Mouse (Mus musculus) WW6 (cell line): ENCODE data around the gene Cmtm8.

ENCODE experiments used
- DNase-seq: peaks from one replicate; pipeline ENCODE4 v3.0.0-alpha.2; 2013; ENCODE audit warnings: low read depth, low spot score

Cmtm8 gene

DNA sequence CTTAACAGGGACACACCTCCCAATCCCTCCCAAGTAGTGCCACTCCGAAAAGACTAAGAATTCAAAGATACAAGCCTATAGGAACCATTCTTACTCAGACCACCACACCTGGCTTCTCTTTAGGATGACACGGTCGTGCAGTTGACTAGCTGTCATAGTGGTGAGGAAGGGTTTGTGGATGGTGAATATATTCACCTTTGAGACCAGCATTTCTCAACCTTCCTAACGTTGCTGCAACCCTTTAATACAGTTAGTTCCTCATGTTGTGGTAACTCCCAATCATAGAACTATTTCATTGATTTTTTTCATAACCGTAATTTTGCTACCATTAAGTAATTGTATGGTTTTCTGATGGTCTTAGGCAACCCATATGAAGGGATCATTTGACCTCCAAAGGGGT is 56.8 kb downstream of the Cmtm8 start:
- no peak for DNase-seq

DNA sequence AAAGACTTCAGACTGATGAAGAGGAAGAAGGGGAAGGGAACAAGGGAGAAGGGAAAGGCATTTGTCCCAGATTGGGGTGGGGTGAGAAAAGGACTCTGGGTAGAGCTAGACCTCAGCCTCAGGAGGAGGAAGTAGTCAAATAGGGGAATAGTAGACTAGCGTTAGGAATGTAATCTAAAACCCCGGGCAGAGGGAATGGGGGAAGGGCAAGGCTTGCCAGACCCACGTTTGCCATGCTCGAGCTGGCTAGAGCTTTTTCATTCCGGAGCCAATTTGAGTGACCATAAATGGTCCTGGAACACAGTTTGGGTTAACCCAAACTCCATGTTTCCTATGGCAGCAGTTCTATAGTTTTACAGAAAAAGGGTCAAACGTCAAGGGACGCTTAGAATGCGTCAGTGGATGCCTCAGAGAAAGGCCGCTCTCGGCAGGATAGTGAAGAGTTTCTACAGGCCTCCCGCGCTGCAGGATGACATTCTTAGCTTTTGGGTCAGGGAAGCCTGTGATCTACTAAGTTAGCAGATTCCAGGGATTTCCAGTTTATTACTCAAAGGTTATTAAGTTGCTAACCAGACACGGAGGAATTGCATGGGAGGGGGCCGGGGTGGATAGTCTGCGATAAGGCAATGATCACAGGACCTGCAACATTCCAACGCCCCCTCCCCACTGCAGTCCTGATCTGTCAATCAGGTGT is 58.4 kb downstream of the Cmtm8 start:
- DNase-seq: no peak

DNA sequence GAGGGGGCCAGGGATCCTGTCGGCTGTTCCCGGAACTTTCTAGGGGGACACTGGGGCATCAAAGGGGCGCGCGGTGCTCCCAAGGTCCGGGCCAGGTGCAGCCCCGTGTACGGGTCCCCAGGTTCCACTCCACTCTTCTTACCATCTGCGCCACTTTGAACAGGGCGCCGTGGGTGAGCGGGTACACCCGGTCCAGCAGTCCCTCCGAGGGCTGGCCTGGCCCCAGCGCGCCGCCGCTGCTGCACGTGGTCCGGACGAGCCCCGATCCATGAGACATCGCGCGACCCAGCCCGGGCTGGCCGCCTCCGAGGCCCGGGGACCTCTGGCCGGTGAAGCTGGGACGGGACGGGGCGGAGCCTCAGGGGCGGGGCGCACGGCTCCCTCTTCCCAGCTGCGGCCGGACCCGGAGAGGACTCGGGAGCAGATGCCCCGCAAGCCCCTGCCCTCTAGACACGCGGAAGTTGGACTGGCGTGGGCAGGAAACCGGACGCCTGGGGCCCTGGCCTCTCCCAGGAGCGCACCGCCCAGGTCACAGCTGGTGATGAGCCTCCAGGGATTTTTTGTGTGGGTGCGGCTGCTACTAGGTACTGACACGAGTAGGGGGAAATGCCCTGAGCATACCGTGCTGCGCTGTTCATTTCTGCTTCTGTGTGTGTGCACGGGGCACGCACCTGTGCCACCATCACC is 62.3 kb downstream of the Cmtm8 start, which contains the start of gene Cmtm7:
TSS of gene Cmtm7 (minus strand) at position 331 of the 687 bp plus-strand sequence.
- DNase-seq: peak; percentile 31

DNA sequence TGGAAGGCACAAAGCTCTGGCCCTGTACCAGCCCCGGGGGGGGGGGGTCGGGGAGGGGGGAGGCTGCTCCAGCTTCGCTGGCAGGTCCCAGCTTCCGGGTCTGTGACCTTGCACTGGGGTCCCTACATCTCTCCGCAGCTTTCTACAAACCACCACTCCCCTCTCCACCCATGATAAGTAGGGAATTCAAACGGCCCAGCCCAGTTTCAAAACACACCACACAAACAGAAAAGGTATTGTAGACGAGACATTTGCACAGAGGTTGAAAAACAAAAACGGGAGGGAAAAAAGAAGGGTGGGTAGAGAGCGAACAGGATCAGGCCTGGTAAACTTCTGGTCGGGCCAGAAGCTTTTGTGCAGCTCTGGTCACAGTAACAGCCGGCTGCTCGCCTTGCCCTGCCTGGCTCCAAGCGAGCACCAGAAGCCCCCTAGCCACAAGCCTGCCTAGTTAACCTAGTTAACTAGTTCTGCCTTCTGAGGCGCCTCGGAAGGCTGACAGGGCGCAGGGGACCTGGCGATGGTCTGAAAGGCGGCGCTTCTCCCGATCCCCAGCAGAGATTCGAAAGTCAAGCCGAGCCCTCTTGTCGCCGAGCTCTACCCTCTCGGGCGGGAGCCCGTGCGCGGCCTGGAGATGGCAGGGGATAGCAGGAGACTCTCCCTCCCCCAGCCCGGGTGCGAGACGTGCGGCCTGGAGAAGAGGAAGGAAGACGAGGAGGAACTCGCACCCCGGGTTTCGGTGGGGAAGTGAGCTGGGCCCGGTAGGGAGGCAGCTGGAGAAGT is 63.0 kb downstream of the Cmtm8 start:
- peak; percentile 26 for DNase-seq

DNA sequence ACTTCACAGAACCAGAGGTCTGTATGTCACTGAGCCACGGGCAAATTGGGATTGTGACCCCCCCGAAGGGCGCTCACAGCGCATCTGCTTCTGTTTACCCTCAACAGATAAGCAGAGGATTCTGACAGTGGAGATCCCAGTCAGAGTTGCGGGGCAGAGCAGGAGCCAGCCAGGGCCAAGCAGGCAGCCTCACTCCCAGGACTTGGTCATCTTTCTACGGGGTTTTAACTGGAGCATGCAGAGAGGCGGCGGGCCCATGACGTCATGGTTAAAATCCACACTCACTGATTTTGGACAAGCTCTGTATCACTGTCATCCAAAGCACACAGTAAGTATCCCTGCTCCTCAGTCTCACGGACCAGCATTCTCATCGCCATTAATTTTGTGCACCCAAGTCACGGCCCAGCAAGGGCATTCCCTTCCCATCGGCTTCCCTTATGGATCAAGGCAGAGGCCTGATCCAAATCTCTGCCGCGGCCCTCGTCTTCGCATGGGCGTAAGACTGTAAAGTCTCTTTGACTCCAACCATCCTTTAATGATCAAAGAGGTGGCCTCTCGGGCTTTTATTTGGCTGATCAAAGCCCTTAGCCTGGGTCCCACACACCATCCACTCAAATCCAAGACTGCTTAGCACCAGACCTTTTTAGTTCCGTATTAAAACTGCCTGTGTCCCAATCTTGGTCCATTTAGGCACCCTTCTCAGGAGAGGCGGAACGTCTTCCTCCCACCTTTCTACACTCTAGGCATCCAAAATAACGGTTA is 63.8 kb downstream of the Cmtm8 start:
- DNase-seq: no peak

DNA sequence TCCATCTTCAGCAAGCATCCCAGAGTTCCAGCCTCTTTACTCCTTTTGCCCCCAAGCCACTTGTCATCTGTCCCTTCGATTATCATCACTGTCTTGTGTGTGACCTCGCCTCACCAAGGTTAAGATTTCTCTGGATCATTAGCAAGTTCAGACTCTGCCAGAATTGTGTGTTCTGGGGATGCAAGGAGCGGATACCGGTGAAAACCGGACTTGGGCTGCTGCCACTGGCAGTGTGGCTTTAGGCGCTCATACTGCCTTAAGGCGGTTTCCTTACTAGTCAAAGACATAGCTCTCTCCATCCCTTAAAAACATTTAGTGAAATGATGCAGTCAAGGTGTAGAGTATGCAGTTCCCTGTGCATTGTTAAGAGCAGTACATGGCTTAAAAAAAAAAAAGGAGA is 65.1 kb downstream of the Cmtm8 start:
- DNase-seq: no peak

DNA sequence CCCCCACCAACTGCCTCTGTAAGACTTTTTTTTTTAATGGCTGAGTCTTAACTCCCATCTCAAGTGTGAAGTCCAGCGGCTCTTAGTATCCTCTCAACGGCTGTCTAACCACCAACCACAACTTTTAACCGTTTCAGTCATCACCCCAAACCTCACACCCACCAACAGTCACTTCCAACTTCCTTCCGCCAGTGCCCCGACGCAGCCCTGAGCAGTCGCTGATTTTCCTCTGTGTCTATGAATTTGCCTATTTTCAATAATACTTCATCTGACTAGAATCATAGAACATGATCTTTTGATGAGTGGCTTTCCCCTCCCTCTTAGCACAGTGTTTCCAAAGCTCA is 65.9 kb downstream of the Cmtm8 start:
- no peak for DNase-seq

DNA sequence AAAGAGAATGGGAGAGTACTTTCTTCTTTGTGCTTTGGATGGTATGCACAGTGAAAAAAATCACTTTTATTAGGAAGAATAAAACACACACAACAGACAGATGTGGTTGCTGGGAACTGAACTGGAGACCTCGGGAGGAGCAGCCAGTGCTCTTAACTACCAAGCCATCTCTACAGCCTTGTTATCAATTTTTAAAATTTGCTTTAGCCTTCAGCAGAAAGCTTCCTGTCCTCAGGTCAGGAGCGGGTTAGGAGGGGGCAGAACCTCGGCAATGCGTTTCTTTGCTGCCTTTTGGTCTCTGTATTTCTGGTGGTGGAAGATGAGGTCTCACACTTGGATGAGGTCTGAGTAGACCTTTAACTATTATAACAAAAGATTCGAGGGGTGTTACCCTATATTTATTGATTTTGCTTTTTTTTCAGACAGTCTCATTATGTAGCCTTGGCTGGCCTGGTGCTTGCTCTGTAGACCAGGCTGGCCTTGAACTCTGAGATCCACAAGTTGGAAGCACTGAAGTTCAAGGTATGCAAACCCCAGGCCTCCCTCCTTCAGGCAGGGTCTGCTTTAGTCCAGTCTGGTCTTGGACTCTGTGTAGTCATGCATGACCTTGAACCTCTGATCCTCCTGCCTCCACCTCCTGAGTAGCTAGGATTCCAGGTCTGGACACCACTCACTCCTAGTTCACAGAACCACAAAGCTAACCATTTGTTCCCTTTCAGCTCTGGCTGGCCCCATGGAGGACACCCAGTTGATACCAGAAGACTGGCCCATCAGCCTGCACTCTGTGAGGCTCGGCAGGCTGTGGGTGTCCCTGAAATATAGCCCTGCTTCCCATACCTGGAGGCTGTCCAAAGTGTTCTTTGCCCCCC is 66.5 kb downstream of the Cmtm8 start:
- no peak for DNase-seq

DNA sequence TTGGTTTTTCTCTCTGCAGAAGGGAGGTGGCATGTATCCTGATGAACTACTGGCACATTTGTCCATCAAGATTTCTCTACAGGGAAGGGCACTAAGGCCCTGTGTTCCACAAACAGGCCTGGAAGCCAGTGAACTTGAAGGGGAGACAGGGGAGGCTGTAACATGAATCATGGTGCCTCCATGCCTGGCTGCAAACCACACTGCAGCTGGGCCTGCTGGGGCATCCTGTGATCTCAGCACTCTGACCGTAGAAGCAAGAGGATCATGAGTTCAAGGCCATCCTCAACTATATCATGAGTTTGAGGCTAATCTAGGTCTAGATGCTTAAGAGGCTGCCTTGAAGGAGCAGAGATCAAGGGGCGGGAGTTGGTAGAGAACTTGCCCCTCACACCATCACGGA is 67.6 kb downstream of the Cmtm8 start:
- DNase-seq: no peak

DNA sequence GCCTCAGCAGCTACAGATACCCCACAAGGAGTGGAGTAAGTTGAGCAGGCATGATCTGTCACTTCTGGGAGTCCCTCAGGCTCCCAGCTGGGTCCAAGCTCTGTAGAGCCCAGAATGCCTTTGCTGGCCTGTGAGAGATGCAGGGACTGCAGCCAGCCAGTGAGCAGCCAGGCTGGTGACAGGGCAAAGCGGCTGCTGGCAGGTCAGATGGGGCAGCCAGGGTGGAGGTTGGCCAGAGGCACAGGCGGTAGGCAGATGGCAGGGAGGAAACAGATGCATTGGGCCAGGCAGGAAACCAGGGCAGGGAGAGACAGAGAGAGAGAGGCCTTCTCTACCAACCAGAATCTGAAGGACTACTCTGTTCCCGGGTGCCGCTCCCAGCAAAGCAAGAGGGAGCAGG is 68.7 kb downstream of the Cmtm8 start:
- DNase-seq: no peak

DNA sequence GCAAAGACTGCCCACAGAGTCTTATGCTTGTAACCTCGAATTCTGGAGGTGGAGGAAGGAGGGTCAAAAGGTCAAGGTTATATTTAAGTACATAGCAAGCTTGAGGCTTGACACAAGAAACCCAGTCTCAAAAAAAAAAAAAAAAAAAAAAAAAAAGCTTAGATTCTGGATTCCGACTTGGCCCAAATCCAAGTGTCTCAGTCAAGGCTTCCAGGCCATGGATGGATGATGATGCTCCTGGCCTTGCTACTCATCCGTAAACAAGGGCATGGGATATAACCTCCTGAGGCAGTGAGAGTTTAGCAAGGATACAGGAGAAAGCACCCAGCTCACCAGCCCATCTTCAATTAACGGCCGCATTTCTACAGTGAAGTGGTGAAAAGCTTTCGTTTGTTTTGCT is 69.3 kb downstream of the Cmtm8 start:
- DNase-seq: no peak

DNA sequence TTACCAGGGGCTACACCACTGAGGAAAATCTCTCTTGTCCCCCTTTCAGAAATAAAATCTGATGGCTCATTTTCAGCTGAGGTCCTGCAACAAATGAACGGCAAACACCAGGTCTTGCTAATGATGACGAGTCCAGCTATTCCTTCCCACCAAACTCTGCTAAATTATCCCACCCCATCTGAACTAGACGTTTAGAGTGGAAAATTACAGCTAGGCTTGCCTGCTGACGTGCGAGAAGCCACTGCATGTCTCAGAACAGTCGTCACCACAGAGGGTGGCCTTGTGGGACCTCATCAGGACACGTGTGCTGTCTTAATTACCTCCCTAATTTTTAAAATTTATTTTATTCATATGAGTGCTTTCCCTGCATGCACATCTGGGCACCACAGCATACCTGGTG is 72.4 kb downstream of the Cmtm8 start:
- DNase-seq: no peak

DNA sequence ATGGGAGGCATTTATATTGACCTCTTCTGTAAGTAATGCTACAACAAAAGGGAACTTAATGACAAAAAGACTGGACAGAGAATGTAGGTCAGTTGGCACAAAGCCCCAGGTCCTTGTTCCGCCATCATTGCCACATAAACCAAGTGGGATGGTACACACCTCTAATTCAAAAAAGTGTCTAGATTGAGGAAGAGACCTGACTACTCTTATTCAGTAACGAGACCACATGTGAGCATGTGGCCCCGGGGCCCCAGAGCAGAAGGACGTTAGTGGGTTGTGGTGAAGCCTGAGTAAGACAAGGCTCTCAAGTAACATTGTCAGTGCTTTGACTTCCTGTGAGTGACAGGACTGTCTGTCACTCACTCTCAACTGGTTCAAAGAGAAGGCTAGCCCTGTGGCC is 73.7 kb downstream of the Cmtm8 start:
- no peak for DNase-seq

DNA sequence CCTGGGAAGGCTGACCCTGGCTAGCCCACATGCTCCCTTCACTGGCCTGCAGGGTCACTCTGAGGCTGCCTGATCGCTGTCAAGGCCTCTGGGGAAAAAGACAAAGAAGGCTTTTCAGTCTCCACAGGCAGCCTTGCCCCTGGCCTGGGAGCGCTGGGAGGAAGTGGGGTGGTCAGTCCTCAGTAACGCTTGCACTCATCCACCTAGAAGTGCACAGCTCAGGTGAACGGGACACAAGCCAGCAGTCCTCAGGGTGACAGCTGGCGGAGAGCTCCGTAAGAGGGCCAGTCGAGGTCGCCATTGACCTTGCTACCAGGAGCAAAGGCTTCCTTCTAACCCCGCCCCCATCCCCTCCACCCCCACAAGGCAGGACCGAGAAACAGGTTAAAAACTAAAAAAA is 75.9 kb downstream of the Cmtm8 start:
- DNase-seq: no peak

DNA sequence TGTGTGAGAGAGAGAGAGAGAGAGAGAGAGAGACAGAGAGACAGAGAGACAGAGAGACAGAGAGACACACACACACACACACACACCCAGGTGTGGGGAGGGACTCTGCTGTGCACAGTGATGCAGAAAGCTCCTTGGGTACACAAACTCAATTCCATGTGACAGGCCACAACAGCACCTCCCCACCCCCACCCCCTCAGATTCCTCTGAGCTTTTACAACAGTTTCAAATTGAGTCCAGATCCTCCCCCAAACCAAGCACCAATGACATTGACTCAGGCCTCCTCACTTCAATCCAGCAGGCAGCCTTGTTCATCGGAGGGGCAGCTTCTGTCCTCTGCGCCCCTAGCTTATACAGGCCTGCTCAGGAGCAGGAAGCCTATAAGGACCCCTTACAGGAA is 76.4 kb downstream of the Cmtm8 start:
- DNase-seq: no peak

DNA sequence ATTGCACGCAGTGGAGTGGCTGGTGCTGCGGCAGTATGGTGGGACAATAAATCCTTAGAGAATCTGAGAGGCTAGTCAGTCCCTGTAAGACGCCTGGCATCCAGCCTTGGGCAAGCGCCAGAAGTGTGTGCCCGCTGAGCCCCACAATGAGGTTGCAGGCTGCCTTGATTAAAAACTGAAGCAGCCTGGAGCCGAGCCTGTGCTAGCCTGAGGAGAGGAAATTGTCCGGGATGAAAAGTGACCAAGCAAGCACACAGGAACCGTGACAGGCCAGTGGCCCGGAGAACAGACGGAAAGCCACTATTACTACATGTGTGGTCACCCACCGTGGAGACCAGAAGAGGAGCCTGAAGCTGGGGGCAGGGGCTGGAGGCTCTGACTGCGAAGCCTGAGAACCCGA is 76.9 kb downstream of the Cmtm8 start:
- no peak for DNase-seq

DNA sequence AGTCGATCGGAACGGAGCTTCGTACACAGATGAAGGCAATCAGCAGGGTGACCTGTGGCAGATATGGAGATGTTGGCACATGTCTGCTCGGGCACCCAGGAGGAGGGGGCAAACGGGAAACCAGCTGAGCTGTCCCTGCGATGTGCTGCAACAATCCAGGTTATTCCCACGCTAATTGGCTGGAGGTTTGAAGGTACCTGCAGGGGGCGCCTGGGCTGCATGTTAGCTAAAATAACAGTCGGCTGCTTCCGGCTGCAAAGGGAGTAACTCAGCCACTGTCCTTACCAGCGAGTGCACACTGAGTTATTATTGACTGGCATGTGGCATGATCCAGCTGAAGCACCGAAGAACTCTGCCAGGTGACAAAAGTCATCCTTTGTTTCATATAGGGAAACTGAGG is 80.6 kb downstream of the Cmtm8 start:
- peak; percentile 33 for DNase-seq

DNA sequence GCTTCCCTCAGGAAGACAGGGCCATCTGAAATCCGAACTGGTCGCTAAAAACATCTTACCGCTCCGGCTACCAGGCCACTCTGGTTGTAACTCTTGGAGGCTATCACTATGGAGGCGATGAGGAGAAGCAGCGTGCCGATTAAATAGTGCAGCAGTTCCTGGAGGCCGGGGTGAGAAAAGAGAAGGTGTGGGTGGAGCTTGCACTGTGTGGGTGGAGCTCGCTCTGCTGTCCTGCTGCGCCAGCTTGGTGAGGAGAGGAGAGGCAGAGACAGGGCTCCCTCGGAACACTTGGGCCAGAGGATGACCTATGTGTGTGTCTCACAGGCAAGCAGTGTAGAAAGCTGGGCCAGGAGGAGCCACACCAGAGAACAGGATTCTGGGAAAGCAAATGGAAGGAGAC is 82.1 kb downstream of the Cmtm8 start:
- no peak for DNase-seq

DNA sequence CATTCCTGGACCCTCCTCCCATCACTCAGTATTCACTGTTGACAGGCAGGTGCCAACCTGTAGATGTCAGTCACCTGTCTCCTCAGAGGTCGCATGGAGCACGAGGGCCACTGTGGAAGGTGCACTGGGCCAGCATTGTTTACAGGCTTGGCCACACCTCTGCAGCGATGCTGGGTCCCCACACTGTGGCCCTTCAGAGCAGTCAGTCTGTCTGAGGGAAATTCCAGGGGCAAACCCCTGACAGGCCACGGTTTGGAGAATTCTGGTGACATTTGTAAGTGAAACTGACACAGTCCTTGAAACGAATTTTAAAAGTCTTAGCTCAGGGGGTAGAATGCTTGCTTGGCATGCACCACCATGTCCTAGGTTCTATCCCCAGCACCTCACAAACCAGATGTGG is 83.6 kb downstream of the Cmtm8 start:
- DNase-seq: no peak

DNA sequence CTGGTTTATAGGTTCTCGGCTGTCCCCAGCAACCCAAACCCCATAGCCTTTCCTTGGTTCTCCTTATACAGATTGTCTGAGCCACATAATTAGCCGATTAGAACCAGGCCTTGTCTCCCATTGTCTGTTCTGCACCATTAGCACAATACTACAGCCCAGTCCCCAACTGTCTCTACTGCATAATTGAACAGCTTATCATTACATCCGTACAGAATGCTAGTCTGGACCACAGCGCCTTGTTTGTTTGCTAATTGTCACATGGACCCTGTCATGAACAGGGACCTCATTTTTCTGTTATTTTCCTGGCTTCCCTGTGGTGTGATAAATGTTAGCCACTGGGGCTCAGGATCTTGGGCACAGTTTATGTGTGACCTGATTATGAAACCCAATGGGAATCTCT is 84.1 kb downstream of the Cmtm8 start:
- no peak for DNase-seq

DNA sequence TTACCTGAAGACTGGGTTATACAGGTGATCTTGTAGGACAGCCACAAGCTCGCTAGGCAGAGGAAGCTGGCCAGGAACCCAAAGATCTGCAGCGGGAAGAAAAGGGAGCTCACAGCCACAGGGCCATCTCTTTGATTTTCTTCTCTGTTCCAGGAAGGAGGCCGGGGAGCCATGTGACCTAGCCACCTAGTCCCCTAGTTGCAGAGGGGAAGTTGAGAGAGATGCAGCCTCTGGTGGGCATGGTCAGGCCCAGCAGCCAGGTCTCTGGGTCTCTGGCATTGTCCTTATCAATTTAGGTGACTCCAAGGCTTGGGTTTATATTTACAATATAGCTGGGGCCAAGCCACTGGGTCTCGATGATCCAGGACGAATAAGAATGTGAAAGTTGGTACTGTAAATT is 85.2 kb downstream of the Cmtm8 start:
- no peak for DNase-seq
